Mouse (Mus musculus): ENCODE results near the gene H13. TPM values are rescaled to one million over a fixed set of nuclear protein-coding genes. Genes with fewer than 3 reads are reported as not detected.

Gene H13
- polyA plus RNA-seq, 1 experiment from 2014 or later = 181 TPM

GRCm38 (mm10) chr2:152703596-152704255 is 34.5 kb downstream of the H13 start:
- no peak for ATAC-seq
- Histone ChIP-seq H3K4me2 (ENCODE audit: low read length) (no peak overlapping the region), H3K27me3 (ENCODE audit: control insufficient read depth, insufficient read depth, low read depth, low read length) (no peaks in the 10 kb centered on the region), H3K9ac (ENCODE audit: low read depth, low read length) (no peak overlapping the region), H3K9me3 (replicated peaks; ENCODE audit: control insufficient read depth, low read length, poor library complexity, severe bottlenecking) (no peaks in the 10 kb centered on the region; the same call in 1 of the 2 replicates), H3K4me1 (ENCODE audit: control insufficient read depth, insufficient read depth, low read length) (peaks cover 18% of the 10 kb centered on the region), H3K36me3 (ENCODE audit: control insufficient read depth, insufficient read depth, low read length) (peaks cover 40% of the 10 kb centered on the region), H3K4me3 (ENCODE audit: low read depth, low read length) (no peak overlapping the region), H3K27ac (ENCODE audit: low read length) (no peak overlapping the region)
- WGBS = 92% methylated on average over 21 of the region's 21 CpGs

- Histone ChIP-seq H3K9ac (ENCODE audit: low read depth, low read length) (no peak overlapping the region), H3K4me3 (ENCODE audit: low read depth, low read length) (no peak overlapping the region), H3K36me3 (ENCODE audit: control insufficient read depth, insufficient read depth, low read length) (peaks cover 39% of the 10 kb centered on the region), H3K4me1 (ENCODE audit: control insufficient read depth, insufficient read depth, low read length) (peaks cover 18% of the 10 kb centered on the region), H3K9me3 (replicated peaks; ENCODE audit: control insufficient read depth, low read length, poor library complexity, severe bottlenecking) (no peaks in the 10 kb centered on the region; the same call in 1 of the 2 replicates), H3K27me3 (ENCODE audit: control insufficient read depth, insufficient read depth, low read depth, low read length) (no peaks in the 10 kb centered on the region), H3K4me2 (ENCODE audit: low read length) (no peak overlapping the region), H3K27ac (ENCODE audit: low read length) (no peak overlapping the region)
- 81% methylated on average over 5 of the region's 5 CpGs for WGBS
- ATAC-seq = no peak
These were observed 35.0 kb downstream of the H13 start for GRCm38 (mm10) chr2:152704256-152704605.

DNA sequence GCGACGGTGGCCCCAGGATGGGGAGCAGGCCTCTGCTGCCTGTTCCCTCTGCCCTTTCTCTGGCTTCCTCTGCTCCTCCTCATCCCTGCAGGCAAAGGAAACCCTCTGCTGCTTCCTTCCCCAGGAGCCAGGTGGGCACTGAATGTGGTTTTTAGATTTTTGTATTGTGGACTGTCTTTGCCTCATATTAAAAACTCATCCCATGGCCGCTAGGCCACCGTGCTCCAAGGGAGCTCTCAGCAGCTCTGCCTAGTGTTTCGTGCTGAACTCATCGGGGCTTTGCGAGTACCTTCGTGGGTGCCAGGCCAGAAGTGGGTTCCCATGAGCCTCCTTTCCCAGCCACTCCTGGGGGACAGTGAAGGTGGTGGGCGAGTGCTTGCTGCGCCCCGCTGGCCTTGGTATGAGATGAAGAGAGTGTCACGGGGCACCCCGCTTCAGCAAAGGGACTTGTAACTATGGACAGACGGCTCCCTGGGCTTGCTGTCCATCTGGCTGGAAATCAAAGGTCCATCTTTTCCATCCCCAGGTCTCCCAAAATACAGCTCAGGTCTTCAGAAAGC is 35.6 kb downstream of the H13 start:
- Histone ChIP-seq H3K9me3 (replicated peaks; ENCODE audit: control insufficient read depth, low read length, poor library complexity, severe bottlenecking) (no peaks in the 10 kb centered on the region; the same call in 1 of the 2 replicates), H3K27me3 (ENCODE audit: control insufficient read depth, insufficient read depth, low read depth, low read length) (no peaks in the 10 kb centered on the region), H3K4me3 (ENCODE audit: low read depth, low read length) (no peak overlapping the region), H3K4me2 (ENCODE audit: low read length) (no peak overlapping the region), H3K9ac (ENCODE audit: low read depth, low read length) (no peak overlapping the region), H3K27ac (ENCODE audit: low read length) (peak overlapping the region; percentile 72; the same call in 1 of the 2 replicates), H3K36me3 (ENCODE audit: control insufficient read depth, insufficient read depth, low read length) (peaks cover 39% of the 10 kb centered on the region), H3K4me1 (ENCODE audit: control insufficient read depth, insufficient read depth, low read length) (peaks cover 18% of the 10 kb centered on the region)
- no peak for ATAC-seq
- WGBS = 91% methylated on average over 14 of the region's 14 CpGs

DNA sequence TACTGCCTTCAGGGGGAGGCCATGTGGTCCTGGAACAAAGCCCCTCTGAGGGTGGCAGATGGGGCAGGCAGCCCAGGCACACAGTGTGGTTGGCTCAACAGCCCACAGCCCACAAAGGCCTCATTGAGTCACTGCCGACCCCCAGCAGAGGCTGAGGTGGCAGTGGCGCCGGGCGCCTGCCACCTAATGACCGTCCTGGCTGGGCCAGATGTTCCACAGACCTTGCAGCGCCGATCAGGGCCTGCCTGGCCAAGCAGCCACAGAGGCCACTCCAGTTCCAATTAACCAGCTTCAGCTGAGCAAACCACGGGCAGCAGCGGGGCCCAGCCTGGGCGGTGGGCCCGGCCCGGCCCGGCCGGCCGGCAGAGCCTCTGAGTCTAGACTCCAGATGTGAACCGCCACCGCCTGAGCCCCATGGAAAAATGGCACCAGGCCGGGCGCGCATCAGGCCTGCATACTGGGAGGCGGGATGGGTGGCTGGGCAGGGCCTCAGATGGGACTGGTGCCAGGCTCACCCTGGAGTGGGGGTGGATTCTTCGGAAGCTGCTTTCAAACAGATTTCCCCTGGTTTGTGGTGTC is 36.8 kb downstream of the H13 start:
- peaks cover 29% of the 10 kb centered on the region for H3K36me3 ChIP-seq (ENCODE audit: control insufficient read depth, insufficient read depth, low read length)
- peak overlapping the region; percentile 17; the same call in 1 of the 2 replicates for H3K9ac ChIP-seq (ENCODE audit: low read depth, low read length)
- no peaks in the 10 kb centered on the region; the same call in 1 of the 2 replicates for H3K9me3 ChIP-seq (replicated peaks; ENCODE audit: control insufficient read depth, low read length, poor library complexity, severe bottlenecking)
- WGBS = 66% methylated on average over 22 of the region's 22 CpGs
- H3K4me2 ChIP-seq (ENCODE audit: low read length) = no peak overlapping the region
- H3K4me1 ChIP-seq (ENCODE audit: control insufficient read depth, insufficient read depth, low read length) = peaks cover 18% of the 10 kb centered on the region
- H3K27ac ChIP-seq (ENCODE audit: low read length) = peak overlapping the region; percentile 72
- H3K27me3 ChIP-seq (ENCODE audit: control insufficient read depth, insufficient read depth, low read depth, low read length) = no peaks in the 10 kb centered on the region
- no peak overlapping the region for H3K4me3 ChIP-seq (ENCODE audit: low read depth, low read length)
- ATAC-seq = peak; percentile 47

DNA sequence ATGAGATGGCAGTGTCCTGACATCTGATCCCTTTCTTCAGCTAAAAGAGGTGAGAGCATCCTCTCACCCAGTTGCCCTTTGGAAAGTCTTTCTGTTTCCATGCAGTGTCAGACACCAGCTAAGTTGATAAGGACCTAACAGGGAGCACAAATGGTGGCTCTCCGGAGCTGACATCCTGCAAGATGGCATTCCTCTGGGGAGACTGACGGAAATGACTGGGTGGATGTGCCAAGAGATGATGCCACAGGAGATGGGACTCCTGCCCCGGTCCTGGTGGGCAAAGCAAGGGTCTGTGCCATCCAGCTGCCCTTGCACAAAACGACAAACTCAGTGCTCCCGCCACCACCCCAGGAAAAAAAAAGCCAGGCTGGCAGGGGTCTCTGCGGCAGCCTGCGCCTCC is 37.9 kb downstream of the H13 start:
- H3K27ac ChIP-seq (ENCODE audit: low read length) = peak overlapping the region; percentile 72
- no peaks in the 10 kb centered on the region for H3K27me3 ChIP-seq (ENCODE audit: control insufficient read depth, insufficient read depth, low read depth, low read length)
- peak overlapping the region; percentile 43 for H3K4me3 ChIP-seq (ENCODE audit: low read depth, low read length)
- no peaks in the 10 kb centered on the region for H3K9me3 ChIP-seq (replicated peaks; ENCODE audit: control insufficient read depth, low read length, poor library complexity, severe bottlenecking)
- 17% methylated on average over 7 of the region's 7 CpGs for WGBS
- peaks cover 18% of the 10 kb centered on the region for H3K4me1 ChIP-seq (ENCODE audit: control insufficient read depth, insufficient read depth, low read length)
- peak overlapping the region; percentile 79 for H3K9ac ChIP-seq (ENCODE audit: low read depth, low read length)
- H3K36me3 ChIP-seq (ENCODE audit: control insufficient read depth, insufficient read depth, low read length) = peaks cover 19% of the 10 kb centered on the region
- H3K4me2 ChIP-seq (ENCODE audit: low read length) = peak overlapping the region; percentile 58
- no peak; the same call in 1 of the 2 replicates for ATAC-seq

DNA sequence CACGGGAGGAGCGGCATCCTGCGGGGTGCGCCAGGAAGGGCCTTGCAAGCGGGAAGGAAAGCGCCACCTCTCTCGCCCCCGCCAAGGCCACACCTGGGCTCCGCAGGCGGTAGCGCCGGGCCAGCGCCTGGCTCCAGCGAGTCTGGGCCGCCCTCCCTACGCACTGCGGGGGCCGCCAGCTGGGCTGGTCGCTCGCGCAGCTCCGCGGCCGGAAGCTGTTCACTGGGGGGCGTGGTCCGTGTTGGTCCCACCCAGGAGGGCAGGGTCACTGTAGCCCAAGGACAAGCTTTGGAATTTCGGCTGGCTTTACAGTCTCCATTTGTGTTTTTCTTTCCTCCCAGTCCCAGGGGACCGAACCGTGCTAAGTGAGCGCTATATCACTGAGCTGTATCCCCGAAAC is 38.4 kb downstream of the H13 start:
- Histone ChIP-seq H3K27ac (ENCODE audit: low read length) (peak overlapping the region; percentile 72), H3K36me3 (ENCODE audit: control insufficient read depth, insufficient read depth, low read length) (peaks cover 16% of the 10 kb centered on the region), H3K27me3 (ENCODE audit: control insufficient read depth, insufficient read depth, low read depth, low read length) (no peaks in the 10 kb centered on the region), H3K4me2 (ENCODE audit: low read length) (peak overlapping the region; percentile 58), H3K9ac (ENCODE audit: low read depth, low read length) (peak overlapping the region; percentile 79), H3K9me3 (replicated peaks; ENCODE audit: control insufficient read depth, low read length, poor library complexity, severe bottlenecking) (no peaks in the 10 kb centered on the region), H3K4me1 (ENCODE audit: control insufficient read depth, insufficient read depth, low read length) (peaks cover 18% of the 10 kb centered on the region), H3K4me3 (ENCODE audit: low read depth, low read length) (peak overlapping the region; percentile 43)
- peak; percentile 91 for ATAC-seq
- 2% methylated on average over 28 of the region's 31 CpGs for WGBS

GRCm38 (mm10) chr2:152709066-152709465 is 39.8 kb downstream of the H13 start:
- H3K27ac ChIP-seq (ENCODE audit: low read length) = no peak overlapping the region
- ATAC-seq = no peak
- peaks cover 9% of the 10 kb centered on the region for H3K36me3 ChIP-seq (ENCODE audit: control insufficient read depth, insufficient read depth, low read length)
- no peak overlapping the region for H3K4me3 ChIP-seq (ENCODE audit: low read depth, low read length)
- no peaks in the 10 kb centered on the region for H3K27me3 ChIP-seq (ENCODE audit: control insufficient read depth, insufficient read depth, low read depth, low read length)
- 95% methylated on average over 5 of the region's 5 CpGs for WGBS
- H3K9me3 ChIP-seq (replicated peaks; ENCODE audit: control insufficient read depth, low read length, poor library complexity, severe bottlenecking) = no peaks in the 10 kb centered on the region
- H3K4me2 ChIP-seq (ENCODE audit: low read length) = no peak overlapping the region
- H3K9ac ChIP-seq (ENCODE audit: low read depth, low read length) = no peak overlapping the region
- peaks cover 18% of the 10 kb centered on the region for H3K4me1 ChIP-seq (ENCODE audit: control insufficient read depth, insufficient read depth, low read length)

DNA sequence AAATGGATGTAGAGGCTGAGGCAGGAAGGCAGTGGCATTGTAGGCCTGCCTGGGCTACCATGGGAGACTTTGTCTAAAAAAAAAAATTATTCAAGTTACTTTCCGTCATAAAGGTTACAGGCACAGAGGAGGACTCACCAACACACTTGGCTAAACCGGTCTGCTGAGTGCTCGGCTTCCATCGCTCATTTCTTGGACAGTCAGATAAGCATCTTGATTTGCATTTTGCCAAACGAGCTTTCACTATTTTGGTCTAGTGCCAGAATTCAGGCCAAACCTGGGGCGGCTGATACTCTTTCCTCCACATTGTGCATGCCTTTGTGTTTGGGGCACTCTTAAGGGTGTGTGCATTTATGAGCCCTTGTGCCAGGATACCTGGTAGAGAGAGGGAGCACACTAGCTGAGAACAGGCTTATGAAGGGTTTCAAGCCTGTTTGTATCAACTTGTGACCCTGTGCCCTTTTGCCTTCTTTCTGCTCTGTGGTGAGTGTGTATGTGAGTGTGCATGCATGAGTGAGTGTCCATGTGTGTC is 47.0 kb downstream of the H13 start:
- no peak for ATAC-seq
- 53% methylated on average over 6 of the region's 6 CpGs for WGBS
- no peak overlapping the region for H3K27ac ChIP-seq (ENCODE audit: low read length)

GRCm38 (mm10) chr2:152717652-152718051 is 48.4 kb downstream of the H13 start:
- 39% methylated on average over 11 of the region's 11 CpGs for WGBS
- ATAC-seq = no peak; the same call in 1 of the 2 replicates
- H3K9ac ChIP-seq (ENCODE audit: low read depth, low read length) = no peak overlapping the region
- H3K4me2 ChIP-seq (ENCODE audit: low read length) = no peak overlapping the region
- peak overlapping the region; percentile 12; the same call in 1 of the 2 replicates for H3K27ac ChIP-seq (ENCODE audit: low read length)
- no peaks in the 10 kb centered on the region for H3K4me1 ChIP-seq (ENCODE audit: control insufficient read depth, insufficient read depth, low read length)
- no peak overlapping the region for H3K4me3 ChIP-seq (ENCODE audit: low read depth, low read length)
- H3K27me3 ChIP-seq (ENCODE audit: control insufficient read depth, insufficient read depth, low read depth, low read length) = no peaks in the 10 kb centered on the region
- H3K9me3 ChIP-seq (replicated peaks; ENCODE audit: control insufficient read depth, low read length, poor library complexity, severe bottlenecking) = no peaks in the 10 kb centered on the region
- no peaks in the 10 kb centered on the region for H3K36me3 ChIP-seq (ENCODE audit: control insufficient read depth, insufficient read depth, low read length)

More for the DNA sequence above, 47.0 kb downstream of the H13 start:
- H3K9me3 ChIP-seq (replicated peaks; ENCODE audit: control insufficient read depth, low read length, poor library complexity, severe bottlenecking) = no peaks in the 10 kb centered on the region
- no peaks in the 10 kb centered on the region for H3K27me3 ChIP-seq (ENCODE audit: control insufficient read depth, insufficient read depth, low read depth, low read length)
- no peak overlapping the region for H3K9ac ChIP-seq (ENCODE audit: low read depth, low read length)
- H3K4me1 ChIP-seq (ENCODE audit: control insufficient read depth, insufficient read depth, low read length) = no peaks in the 10 kb centered on the region
- H3K4me3 ChIP-seq (ENCODE audit: low read depth, low read length) = no peak overlapping the region
- H3K4me2 ChIP-seq (ENCODE audit: low read length) = no peak overlapping the region
- H3K36me3 ChIP-seq (ENCODE audit: control insufficient read depth, insufficient read depth, low read length) = no peaks in the 10 kb centered on the region
